Mouse (Mus musculus): ENCODE measurements around the gene Upb1. TPM values are rescaled to one million over a fixed set of nuclear protein-coding genes. Genes with fewer than 3 reads are reported as not detected.
A peak's percentile ranks its signal among the peaks of the same experiment; 100 is the strongest.

The Upb1 gene
- polyA plus RNA-seq, 1 experiment from 2014 or later = 0.10 TPM

GRCm38 (mm10) chr10:75429522-75430146, 28.7 kb downstream of the Upb1 start:
- no peak for ATAC-seq (ENCODE audit: low FRiP score)
- Histone ChIP-seq H3K36me3 (no peaks in the 10 kb centered on the region), H3K9me3 (no peaks in the 10 kb centered on the region), H3K9ac (no peak overlapping the region), H3K27me3 (no peaks in the 10 kb centered on the region), H3K4me3 (no peak overlapping the region), H3K4me2 (no peak overlapping the region), H3K4me1 (replicated peaks) (no peaks in the 10 kb centered on the region), H3K27ac (no peak overlapping the region)
- 90% methylated on average over 7 of the region's 7 CpGs for WGBS

- no peak overlapping the region for H3K27ac ChIP-seq
- H3K4me1 ChIP-seq (replicated peaks) = no peaks in the 10 kb centered on the region
- H3K4me3 ChIP-seq = no peak overlapping the region
- no peak overlapping the region for H3K4me2 ChIP-seq
- H3K36me3 ChIP-seq = no peaks in the 10 kb centered on the region
- 97% methylated on average over 5 of the region's 5 CpGs for WGBS
- H3K9ac ChIP-seq = no peak overlapping the region
- no peaks in the 10 kb centered on the region for H3K9me3 ChIP-seq
- ATAC-seq (ENCODE audit: low FRiP score) = no peak
- no peaks in the 10 kb centered on the region for H3K27me3 ChIP-seq
Observed at GRCm38 (mm10) chr10:75430147-75430537, 29.2 kb downstream of the Upb1 start.

- ATAC-seq (ENCODE audit: low FRiP score) = no peak
- 92% methylated on average over 6 of the region's 6 CpGs for WGBS
- H3K4me2 ChIP-seq = no peak overlapping the region
Observed at GRCm38 (mm10) chr10:75430633-75431032, 29.7 kb downstream of the Upb1 start.

GRCm38 (mm10) chr10:75436604-75437217, 35.8 kb downstream of the Upb1 start:
- H3K4me1 ChIP-seq (replicated peaks) = peaks cover 14% of the 10 kb centered on the region
- H3K4me2 ChIP-seq = no peak overlapping the region
- H3K9ac ChIP-seq = no peak overlapping the region
- H3K4me3 ChIP-seq = no peak overlapping the region
- H3K9me3 ChIP-seq = no peaks in the 10 kb centered on the region
- WGBS = 27% methylated on average over 3 of the region's 3 CpGs
- H3K27me3 ChIP-seq = 0 out of 2 replicates have a peak, but pooled peaks cover 7% of the 10 kb centered on the region
- H3K27ac ChIP-seq = no peak overlapping the region
- no peak for ATAC-seq (ENCODE audit: low FRiP score)
- H3K36me3 ChIP-seq = no peaks in the 10 kb centered on the region

More at GRCm38 (mm10) chr10:75430633-75431032, 29.7 kb downstream of the Upb1 start:
- Histone ChIP-seq H3K27ac (no peak overlapping the region), H3K36me3 (no peaks in the 10 kb centered on the region), H3K9ac (no peak overlapping the region), H3K27me3 (no peaks in the 10 kb centered on the region), H3K4me1 (replicated peaks) (no peaks in the 10 kb centered on the region), H3K9me3 (no peaks in the 10 kb centered on the region), H3K4me3 (no peak overlapping the region)

- no peak overlapping the region for H3K27ac ChIP-seq
- no peak overlapping the region for H3K4me2 ChIP-seq
- H3K27me3 ChIP-seq = 0 out of 2 replicates have a peak, but pooled peaks cover 7% of the 10 kb centered on the region
- no peak; the same call in 1 of the 2 replicates for ATAC-seq (ENCODE audit: low FRiP score)
- H3K9ac ChIP-seq = peak overlapping the region; percentile 35; the same call in 1 of the 2 replicates
- WGBS = 94% methylated on average over 1 of the region's 1 CpGs
- H3K4me3 ChIP-seq = no peak overlapping the region
- H3K9me3 ChIP-seq = no peaks in the 10 kb centered on the region
- no peaks in the 10 kb centered on the region for H3K36me3 ChIP-seq
- peaks cover 14% of the 10 kb centered on the region for H3K4me1 ChIP-seq (replicated peaks)
Observed at GRCm38 (mm10) chr10:75437284-75437683, 36.4 kb downstream of the Upb1 start.

- H3K36me3 ChIP-seq = no peaks in the 10 kb centered on the region
- 55% methylated on average over 13 of the region's 13 CpGs for WGBS
- H3K4me3 ChIP-seq = no peak overlapping the region
- peak overlapping the region; percentile 35; the same call in 1 of the 2 replicates for H3K9ac ChIP-seq
- H3K9me3 ChIP-seq = no peaks in the 10 kb centered on the region
- peak overlapping the region; percentile 77 for H3K27ac ChIP-seq
- H3K27me3 ChIP-seq = 0 out of 2 replicates have a peak, but pooled peaks cover 7% of the 10 kb centered on the region
- no peak overlapping the region for H3K4me2 ChIP-seq
- peaks cover 14% of the 10 kb centered on the region for H3K4me1 ChIP-seq (replicated peaks)
- ATAC-seq (ENCODE audit: low FRiP score) = peak; percentile 71
Observed at GRCm38 (mm10) chr10:75438132-75438810, 37.4 kb downstream of the Upb1 start.

GRCm38 (mm10) chr10:75439211-75439811, 38.4 kb downstream of the Upb1 start:
- WGBS = 43% methylated on average over 7 of the region's 7 CpGs
- Histone ChIP-seq H3K4me1 (replicated peaks) (peaks cover 17% of the 10 kb centered on the region), H3K4me2 (no peak overlapping the region), H3K9me3 (no peaks in the 10 kb centered on the region), H3K27me3 (0 out of 2 replicates have a peak, but pooled peaks cover 7% of the 10 kb centered on the region), H3K9ac (no peak overlapping the region), H3K36me3 (no peaks in the 10 kb centered on the region), H3K4me3 (no peak overlapping the region), H3K27ac (peak overlapping the region; percentile 10; the same call in 1 of the 2 replicates)
- ATAC-seq (ENCODE audit: low FRiP score) = peak; percentile 33

- WGBS = 92% methylated on average over 3 of the region's 3 CpGs
- no peak overlapping the region for H3K4me2 ChIP-seq
- no peaks in the 10 kb centered on the region for H3K36me3 ChIP-seq
- H3K27me3 ChIP-seq = 0 out of 2 replicates have a peak, but pooled peaks cover 7% of the 10 kb centered on the region
- no peak overlapping the region for H3K27ac ChIP-seq
- no peak overlapping the region for H3K9ac ChIP-seq
- H3K4me1 ChIP-seq (replicated peaks) = peaks cover 23% of the 10 kb centered on the region
- ATAC-seq (ENCODE audit: low FRiP score) = no peak
- no peaks in the 10 kb centered on the region for H3K9me3 ChIP-seq
- H3K4me3 ChIP-seq = no peak overlapping the region
Observed at GRCm38 (mm10) chr10:75440756-75441155, 39.8 kb downstream of the Upb1 start.

- H3K9ac ChIP-seq = no peak overlapping the region
- ATAC-seq (ENCODE audit: low FRiP score) = no peak
- no peaks in the 10 kb centered on the region for H3K36me3 ChIP-seq
- no peak overlapping the region for H3K4me3 ChIP-seq
- no peak overlapping the region for H3K27ac ChIP-seq
- H3K4me2 ChIP-seq = no peak overlapping the region
- 85% methylated on average over 4 of the region's 4 CpGs for WGBS
- H3K27me3 ChIP-seq = 0 out of 2 replicates have a peak, but pooled peaks cover 7% of the 10 kb centered on the region
- peaks cover 23% of the 10 kb centered on the region for H3K4me1 ChIP-seq (replicated peaks)
- no peaks in the 10 kb centered on the region for H3K9me3 ChIP-seq
Observed at GRCm38 (mm10) chr10:75441800-75442199, 40.9 kb downstream of the Upb1 start.

GRCm38 (mm10) chr10:75443017-75443416, 42.1 kb downstream of the Upb1 start:
- H3K36me3 ChIP-seq = no peaks in the 10 kb centered on the region
- ATAC-seq (ENCODE audit: low FRiP score) = no peak
- H3K4me3 ChIP-seq = no peak overlapping the region
- H3K9ac ChIP-seq = no peak overlapping the region
- H3K4me1 ChIP-seq (replicated peaks) = peaks cover 16% of the 10 kb centered on the region
- 79% methylated on average over 4 of the region's 4 CpGs for WGBS
- no peak overlapping the region for H3K27ac ChIP-seq
- no peaks in the 10 kb centered on the region for H3K9me3 ChIP-seq
- H3K27me3 ChIP-seq = no peaks in the 10 kb centered on the region
- H3K4me2 ChIP-seq = no peak overlapping the region

GRCm38 (mm10) chr10:75444111-75444826, 43.4 kb downstream of the Upb1 start:
- Histone ChIP-seq H3K9me3 (no peaks in the 10 kb centered on the region), H3K4me2 (no peak overlapping the region), H3K4me3 (no peak overlapping the region), H3K27ac (0 out of 2 replicates have a peak overlapping the region, but pooled peaks have one; percentile 35), H3K4me1 (replicated peaks) (0 out of 2 replicates have a peak, but pooled peaks cover 9% of the 10 kb centered on the region), H3K9ac (no peak overlapping the region), H3K27me3 (no peaks in the 10 kb centered on the region), H3K36me3 (no peaks in the 10 kb centered on the region)
- 0 out of 2 replicates have a peak, but pooled peaks have one; percentile 18 for ATAC-seq (ENCODE audit: low FRiP score)
- 78% methylated on average over 19 of the region's 19 CpGs for WGBS
